Mouse (Mus musculus): ENCODE measurements around the gene Adssl1.

- TF ChIP-seq CTCF (IDR thresholded peaks at IDR 0.05; ENCODE audit: extremely low read depth, insufficient read depth, low read length) = no peak
- TF ChIP-seq POLR2A (IDR thresholded peaks at IDR 0.05; ENCODE audit: extremely low read depth, insufficient read depth, low read length) = no peak
Measured at GRCm38 (mm10) chr12:112671891-112672290, 52.0 kb downstream of the Adssl1 start.

Measured in cortical plate, adult 2 months (tissue).